Mouse (Mus musculus): ENCODE results near the gene Slc52a3. TPM values are rescaled to one million over a fixed set of nuclear protein-coding genes. Genes with fewer than 3 reads are reported as not detected.

Gene Slc52a3
- polyA plus RNA-seq, 1 experiment from 2014 or later: 0.40 TPM

DNA sequence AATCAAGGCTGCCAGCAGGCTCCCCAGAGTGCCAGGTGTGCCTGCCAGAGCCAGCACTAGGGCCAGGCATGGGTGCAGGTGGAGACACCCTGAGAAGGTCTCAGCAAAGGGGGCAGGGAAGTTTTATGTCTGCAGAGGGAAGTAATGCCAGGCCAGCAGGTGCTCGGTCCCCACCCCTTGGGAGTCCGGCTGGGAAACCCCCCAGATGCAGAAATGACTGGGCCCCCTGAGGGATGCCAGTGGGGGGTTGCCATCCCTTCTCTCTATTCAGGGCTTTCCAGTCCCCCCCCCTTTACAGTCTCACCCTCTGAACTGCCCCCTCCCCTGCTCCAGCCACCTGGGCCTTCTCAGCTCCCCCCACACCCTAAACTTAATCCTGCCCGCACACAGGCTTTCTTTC, 55.7 kb downstream of the Slc52a3 start:
- no peaks in the 10 kb centered on the region for H3K9me3 ChIP-seq (replicated peaks)
- no peak overlapping the region for H3K9ac ChIP-seq
- H3K27ac ChIP-seq: no peak overlapping the region
- no peaks in the 10 kb centered on the region for H3K36me3 ChIP-seq
- H3K27me3 ChIP-seq: peaks cover 95% of the 10 kb centered on the region
- H3K4me1 ChIP-seq (replicated peaks): peaks cover 28% of the 10 kb centered on the region
- H3K4me2 ChIP-seq: no peak overlapping the region
- 64% methylated on average over 3 of the region's 3 CpGs for WGBS
- ATAC-seq (replicated peaks; ENCODE audit: insufficient number of reproducible peaks, insufficient read depth, low FRiP score, low read depth): no peak
- H3K4me3 ChIP-seq: no peak overlapping the region

DNA sequence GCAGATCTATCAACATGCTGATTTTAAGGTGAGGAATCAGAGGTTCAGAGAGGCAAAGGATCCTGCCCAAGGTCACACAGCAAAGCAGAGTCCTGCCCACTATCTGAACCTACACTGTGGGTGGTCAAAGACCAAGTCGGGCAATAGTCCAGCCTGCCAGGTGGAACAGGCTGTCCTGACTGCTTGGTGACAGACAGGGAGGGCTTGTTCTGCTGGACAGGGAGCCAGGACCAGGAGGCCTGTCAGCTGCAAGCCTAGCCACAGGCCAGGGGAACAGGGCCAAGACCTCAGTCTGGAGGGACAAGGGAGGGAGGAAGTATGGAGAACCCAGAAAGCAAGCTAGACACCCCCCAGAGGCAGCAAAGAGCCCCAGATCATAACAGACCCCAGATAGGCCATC, 59.1 kb downstream of the Slc52a3 start:
- no peaks in the 10 kb centered on the region for H3K9me3 ChIP-seq (replicated peaks)
- H3K4me1 ChIP-seq (replicated peaks): 0 out of 2 replicates have a peak, but pooled peaks cover under 1% of the 10 kb centered on the region
- H3K27ac ChIP-seq: no peak overlapping the region
- peaks cover 72% of the 10 kb centered on the region for H3K27me3 ChIP-seq
- H3K36me3 ChIP-seq: no peaks in the 10 kb centered on the region
- WGBS: 40% methylated on average over 1 of the region's 1 CpGs
- ATAC-seq (replicated peaks; ENCODE audit: insufficient number of reproducible peaks, insufficient read depth, low FRiP score, low read depth): no peak
- H3K9ac ChIP-seq: no peak overlapping the region
- H3K4me2 ChIP-seq: no peak overlapping the region
- H3K4me3 ChIP-seq: no peak overlapping the region

DNA sequence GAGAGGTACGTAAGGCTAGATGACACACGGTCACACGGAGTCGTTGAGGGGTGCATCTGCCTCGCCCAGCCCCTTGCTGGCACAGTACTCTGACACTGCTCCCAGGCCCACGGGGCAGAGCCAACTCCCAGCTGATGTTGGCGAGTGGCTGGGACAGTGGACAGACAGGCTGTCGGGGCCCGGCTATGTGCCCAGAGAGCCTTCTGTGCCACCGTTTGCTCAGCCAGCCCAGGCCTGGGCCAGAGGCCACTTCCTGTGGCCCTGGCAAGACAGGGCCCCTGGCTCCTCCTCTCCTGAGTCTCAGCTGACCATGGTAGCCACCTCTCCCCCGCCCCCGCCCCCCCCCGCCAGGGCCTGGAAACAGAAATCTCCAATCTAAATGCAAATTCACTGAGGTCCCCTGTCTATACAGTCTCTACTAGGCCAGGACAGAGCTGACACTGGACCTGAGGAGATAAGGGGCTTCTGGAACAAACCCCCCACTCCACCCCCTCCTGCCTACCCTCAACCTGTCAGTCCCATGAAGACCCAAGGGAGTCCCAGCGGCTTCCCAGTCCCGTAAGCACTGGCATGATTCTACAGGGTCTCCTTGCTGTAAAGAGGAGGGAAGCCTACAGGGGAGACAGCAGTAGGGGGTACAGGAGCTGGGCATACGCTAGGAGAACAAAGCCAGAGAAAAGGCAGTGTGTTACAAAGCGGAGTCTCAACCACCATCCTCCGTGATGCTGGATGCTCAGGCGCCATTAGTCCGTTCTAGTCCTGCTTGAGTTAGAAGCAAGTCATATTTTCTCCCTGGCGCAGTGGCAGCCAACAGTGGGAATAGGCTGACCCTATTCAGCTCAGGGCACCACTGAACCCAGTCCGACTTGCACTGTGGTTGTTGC, 60.3 kb downstream of the Slc52a3 start:
- no peak overlapping the region for H3K4me3 ChIP-seq
- H3K36me3 ChIP-seq: no peaks in the 10 kb centered on the region
- H3K4me1 ChIP-seq (replicated peaks): no peaks in the 10 kb centered on the region
- no peaks in the 10 kb centered on the region for H3K9me3 ChIP-seq (replicated peaks)
- no peak overlapping the region for H3K27ac ChIP-seq
- H3K9ac ChIP-seq: no peak overlapping the region
- H3K27me3 ChIP-seq: peaks cover 60% of the 10 kb centered on the region
- no peak overlapping the region for H3K4me2 ChIP-seq
- 60% methylated on average over 22 of the region's 22 CpGs for WGBS
- no peak for ATAC-seq (replicated peaks; ENCODE audit: insufficient number of reproducible peaks, insufficient read depth, low FRiP score, low read depth)

DNA sequence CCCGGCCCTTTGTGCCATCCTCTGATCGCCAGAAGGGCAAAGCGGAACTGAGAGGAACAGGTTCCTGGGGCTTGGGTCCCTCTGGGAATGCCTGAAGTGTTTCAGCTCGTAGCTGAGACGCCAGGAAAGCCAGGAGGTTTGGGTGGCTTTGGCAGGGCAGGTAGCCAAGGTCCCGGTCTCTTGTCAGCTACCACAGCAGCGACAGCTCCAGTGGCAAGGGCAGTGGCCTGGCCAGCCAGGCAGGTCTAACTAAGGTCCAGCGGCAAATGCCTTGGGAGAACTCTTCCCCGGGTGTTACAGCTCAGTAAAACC, 60.9 kb downstream of the Slc52a3 start:
- Histone ChIP-seq H3K27me3 (peaks cover 54% of the 10 kb centered on the region), H3K9me3 (replicated peaks) (no peaks in the 10 kb centered on the region), H3K4me1 (replicated peaks) (no peaks in the 10 kb centered on the region), H3K9ac (no peak overlapping the region), H3K4me3 (no peak overlapping the region), H3K36me3 (no peaks in the 10 kb centered on the region), H3K4me2 (no peak overlapping the region), H3K27ac (no peak overlapping the region)
- WGBS: 68% methylated on average over 9 of the region's 9 CpGs
- ATAC-seq (replicated peaks; ENCODE audit: insufficient number of reproducible peaks, insufficient read depth, low FRiP score, low read depth): no peak

MicroRNA genes within 50 kb of the gene (microRNA counts, 519-probe panel; counts per million panel counts)
- microRNA mmu-miR-1953: not detected

Small RNA genes lying within 50 kb of the gene (microRNA-seq; reads per million reads assigned to microRNA genes)
- gene Mir1953: not detected

Other genes with a start within 250 kb of the Slc52a3 start
- gene Rspo4, start 153.6 kb upstream of the Slc52a3 start, polyA plus RNA-seq (2015; fragmentation: Nextera tagmentation; extraction: Ambion mirVana): 0.15 TPM in 1 of 2 replicates, not detected in the other
- gene Angpt4, start 85.3 kb upstream of the Slc52a3 start, polyA plus RNA-seq (2015; fragmentation: Nextera tagmentation; extraction: Ambion mirVana): 0.30 and 1.3 TPM in 2 replicates
- 8.8 and 12.7 TPM in 2 replicates for gene Fam110a, start 16.3 kb upstream of the Slc52a3 start, polyA plus RNA-seq (2015; fragmentation: Nextera tagmentation; extraction: Ambion mirVana)
- gene Scrt2, start 85.0 kb downstream of the Slc52a3 start, polyA plus RNA-seq (2015; fragmentation: Nextera tagmentation; extraction: Ambion mirVana): 0.04 TPM in 1 of 2 replicates, not detected in the other
- 5.3 and 10.3 TPM in 2 replicates for gene Srxn1, start 109.0 kb downstream of the Slc52a3 start, polyA plus RNA-seq (2015; fragmentation: Nextera tagmentation; extraction: Ambion mirVana)
- 14.1 and 14.3 TPM in 2 replicates for gene Tcf15, start 147.1 kb downstream of the Slc52a3 start, polyA plus RNA-seq (2015; fragmentation: Nextera tagmentation; extraction: Ambion mirVana)
- 57.9 and 74.6 TPM in 2 replicates for gene Csnk2a1, start 230.3 kb downstream of the Slc52a3 start, polyA plus RNA-seq (2015; fragmentation: Nextera tagmentation; extraction: Ambion mirVana)

Measured in heart, embryonic 15.5 days (tissue).